Mouse (Mus musculus) C2C12 (cell line): ENCODE measurements around the gene Hoxb5.

Experiments
- CTCF ChIP-seq: IDR thresholded peaks from one replicate; pipeline ENCODE4 v1.5.1; 2011; ENCODE audit not compliant: control insufficient read depth, insufficient read depth, insufficient read length
- MAX ChIP-seq: IDR thresholded peaks from one replicate; pipeline ENCODE4 v1.6.1; 2011; ENCODE audit warnings: mild to moderate bottlenecking, control low read depth
- MYOG ChIP-seq: IDR thresholded peaks from one replicate; pipeline ENCODE4 v1.6.1; 2011; ENCODE audit not compliant: control insufficient read depth, insufficient read length; ENCODE audit errors: extremely low read depth

DNA sequence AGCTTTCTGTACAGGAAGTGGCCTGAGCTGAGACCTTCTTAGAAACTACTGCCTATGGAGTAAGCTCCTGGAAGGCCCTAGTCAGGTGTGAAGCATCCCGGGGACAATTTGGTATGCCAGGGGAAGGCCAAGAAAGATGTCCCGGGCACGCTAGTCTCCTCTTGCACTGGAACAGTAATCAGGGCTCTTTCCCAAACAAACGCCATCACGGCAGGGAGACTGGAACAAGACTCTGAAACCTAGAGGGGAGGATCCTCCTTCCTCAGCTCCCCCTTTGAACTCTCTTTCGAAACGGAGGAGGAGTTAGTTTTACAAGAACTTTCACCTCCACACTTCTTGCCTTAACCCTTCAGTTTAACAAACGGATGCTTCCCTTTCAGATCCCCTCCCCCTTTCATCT is 29.0 kb downstream of the Hoxb5 start:
- TF ChIP-seq CTCF: no peak
- no peak for TF ChIP-seq MAX
- no peak for TF ChIP-seq MYOG
